Mouse (Mus musculus) embryonic fibroblast, embryonic 13.5 days (primary cell): ENCODE data around the gene Col27a1. TPM values are rescaled to one million over a fixed set of nuclear protein-coding genes. Genes with fewer than 3 reads are reported as not detected.

Experiments
- H3K27ac ChIP-seq: 2 replicates; pipeline ENCODE4 v1.5.1; 2012; ENCODE audit warnings: low read length, control low read depth, inconsistent platforms; ENCODE audit not compliant: insufficient read depth
- H3K4me1 ChIP-seq: 2 replicates; pipeline ENCODE4 v1.6.1; 2011; ENCODE audit warnings: low read length; ENCODE audit not compliant: control insufficient read depth, insufficient read depth
- H3K4me3 ChIP-seq: 2 replicates; pipeline ENCODE4 v1.5.1; 2011; ENCODE audit warnings: mild to moderate bottlenecking, control low read depth, low read length; ENCODE audit not compliant: insufficient read depth
- CTCF ChIP-seq: IDR thresholded peaks from 2 replicates; pipeline ENCODE4 v1.5.1; 2011; ENCODE audit warnings: mild to moderate bottlenecking, control low read depth, low read length, moderate library complexity, borderline replicate concordance; ENCODE audit not compliant: insufficient read depth
- POLR2A ChIP-seq: IDR thresholded peaks from 2 replicates; pipeline ENCODE4 v1.6.1; 2011; ENCODE audit warnings: low read depth, mild to moderate bottlenecking, control low read depth, low read length, moderate library complexity
- polyA plus RNA-seq: library from polyadenylated mRNA; stranded (reverse); fragments of >200 nt; gene quantifications from 2 replicates; pipeline ENCODE4 v1.2.4, GENCODE M21; 2011; ENCODE audit warnings: low read depth; ENCODE audit not compliant: missing spikeins, insufficient read length

Gene Col27a1
- polyA plus RNA-seq, 1 experiment = 18.2 TPM

DNA sequence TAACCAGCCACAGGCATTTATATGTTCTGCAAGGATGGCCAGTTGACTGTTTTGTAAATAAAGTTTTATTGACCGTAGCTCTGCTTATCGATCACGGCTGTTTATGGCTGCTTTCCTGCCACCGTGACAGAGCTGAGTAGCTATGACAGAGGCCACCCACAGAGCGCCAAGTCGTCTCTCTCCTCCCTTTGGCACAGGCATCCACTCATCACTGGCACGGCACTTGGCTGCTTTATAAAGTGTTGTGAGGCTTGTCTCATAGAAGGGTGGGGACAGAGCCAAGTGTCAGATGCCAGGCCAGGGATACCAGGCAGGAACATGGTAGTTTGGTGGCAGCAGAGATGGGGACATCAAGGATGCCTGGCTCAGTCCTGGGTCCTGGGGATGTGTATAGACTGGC, 43.5 kb downstream of the Col27a1 start:
- TF ChIP-seq POLR2A (no peak), CTCF (no peak)
- Histone ChIP-seq H3K4me1 (no peaks in the 10 kb centered on the region), H3K27ac (no peak overlapping the region)

DNA sequence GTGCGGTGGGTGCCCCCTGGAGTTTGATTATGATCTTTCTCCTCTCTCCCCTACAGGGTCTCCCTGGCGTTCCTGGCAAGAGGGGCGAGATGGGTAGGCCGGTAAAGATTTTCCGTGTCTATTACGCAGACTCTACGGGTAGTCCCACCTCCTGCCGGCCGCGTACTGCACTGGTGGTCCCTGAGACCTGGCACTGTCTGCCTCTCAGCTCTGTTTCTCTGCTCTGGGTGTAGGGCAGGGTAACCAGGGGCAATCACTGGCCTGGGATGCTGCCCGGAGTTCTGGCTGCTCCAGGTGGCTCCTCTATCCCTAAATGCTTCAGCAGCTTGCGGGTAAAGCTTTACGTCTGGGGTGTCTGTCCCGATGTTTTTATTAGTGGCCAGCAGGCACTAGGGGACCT, 44.3 kb downstream of the Col27a1 start:
- Histone ChIP-seq H3K4me3 (no peak overlapping the region), H3K27ac (no peak overlapping the region), H3K4me1 (no peaks in the 10 kb centered on the region)
- TF ChIP-seq CTCF (no peak), POLR2A (no peak)

More for the DNA sequence above, 43.5 kb downstream of the Col27a1 start:
- no peak overlapping the region for H3K4me3 ChIP-seq

DNA sequence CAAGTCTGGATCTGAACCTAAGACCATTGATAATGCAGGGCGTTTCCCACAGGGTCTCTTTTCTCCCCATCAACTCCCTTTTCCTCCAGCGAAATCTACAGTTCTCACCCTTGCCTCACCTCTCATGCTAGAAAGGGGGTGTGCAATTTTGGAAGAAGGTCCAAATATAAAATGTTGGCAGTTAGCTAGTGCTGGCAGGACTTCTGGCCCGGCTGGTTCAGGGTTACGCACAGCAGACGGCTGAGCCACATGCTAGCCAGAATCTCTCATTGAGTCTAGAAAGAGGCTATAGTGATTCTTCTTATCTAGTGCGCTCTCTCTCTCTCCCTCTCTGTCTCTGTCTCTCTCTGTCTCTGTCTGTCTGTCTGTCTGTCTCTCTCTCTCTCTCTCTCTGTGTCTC, 45.3 kb downstream of the Col27a1 start:
- Histone ChIP-seq H3K4me1 (no peaks in the 10 kb centered on the region), H3K4me3 (no peak overlapping the region), H3K27ac (no peak overlapping the region)
- TF ChIP-seq POLR2A = no peak
- TF ChIP-seq CTCF = no peak

DNA sequence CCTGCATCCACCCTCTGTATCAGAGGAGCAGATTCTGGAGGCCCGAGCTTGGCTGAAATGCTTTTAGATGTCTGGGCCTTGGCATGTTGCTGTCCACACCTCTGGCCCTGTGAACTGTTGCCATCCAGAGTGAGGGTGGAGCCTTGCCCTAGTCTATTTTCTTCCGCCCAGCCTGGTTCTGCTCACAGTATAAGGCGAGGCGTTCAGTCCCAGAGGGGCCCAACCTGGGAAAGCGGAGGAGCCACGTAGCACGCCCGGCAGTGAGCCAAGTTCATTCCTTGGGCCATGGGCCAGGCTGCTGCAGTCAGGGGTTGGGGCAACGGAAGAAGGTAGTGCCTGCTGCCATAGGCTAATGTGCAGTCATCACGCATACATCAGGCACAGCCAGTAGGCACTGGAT, 46.7 kb downstream of the Col27a1 start:
- TF ChIP-seq CTCF = no peak
- TF ChIP-seq POLR2A = no peak
- H3K27ac ChIP-seq = no peak overlapping the region
- no peaks in the 10 kb centered on the region for H3K4me1 ChIP-seq
- no peak overlapping the region for H3K4me3 ChIP-seq

GRCm38 (mm10) chr4:63262941-63263340, 49.1 kb downstream of the Col27a1 start:
- no peaks in the 10 kb centered on the region for H3K4me1 ChIP-seq
- no peak for TF ChIP-seq POLR2A
- no peak for TF ChIP-seq CTCF
- no peak overlapping the region for H3K27ac ChIP-seq
- H3K4me3 ChIP-seq = no peak overlapping the region

DNA sequence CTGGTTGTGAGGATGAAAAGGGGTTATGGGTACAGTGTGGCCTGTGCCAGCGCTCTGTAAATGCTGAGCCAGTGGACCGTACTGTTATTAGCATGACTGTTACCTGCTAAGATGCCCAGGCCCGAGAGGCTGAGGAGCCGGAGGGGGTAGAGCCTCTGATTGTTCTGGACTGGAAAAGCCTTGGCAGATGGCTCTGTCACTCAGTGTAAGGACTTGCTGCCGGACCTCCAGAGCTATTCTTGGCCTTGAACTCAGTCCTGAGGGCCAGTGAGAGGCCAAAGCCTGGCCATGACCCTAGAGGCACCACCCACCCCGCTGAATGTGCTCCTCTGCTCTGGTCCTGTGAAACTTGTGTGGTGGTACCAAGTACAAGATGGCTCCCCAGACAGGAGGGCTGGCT, 52.5 kb downstream of the Col27a1 start:
- no peak for TF ChIP-seq POLR2A
- no peak for TF ChIP-seq CTCF
- no peak overlapping the region for H3K27ac ChIP-seq

GRCm38 (mm10) chr4:63267121-63267520, 53.3 kb downstream of the Col27a1 start:
- H3K4me3 ChIP-seq = no peak overlapping the region
- H3K4me1 ChIP-seq = no peaks in the 10 kb centered on the region
- TF ChIP-seq POLR2A (no peak), CTCF (no peak)
- no peak overlapping the region for H3K27ac ChIP-seq

More for the DNA sequence above, 52.5 kb downstream of the Col27a1 start:
- H3K4me1 ChIP-seq = no peaks in the 10 kb centered on the region
- H3K4me3 ChIP-seq = no peak overlapping the region

- no peak overlapping the region for H3K4me3 ChIP-seq
- no peak for TF ChIP-seq CTCF
Observed at GRCm38 (mm10) chr4:63267586-63267985, 53.8 kb downstream of the Col27a1 start.

DNA sequence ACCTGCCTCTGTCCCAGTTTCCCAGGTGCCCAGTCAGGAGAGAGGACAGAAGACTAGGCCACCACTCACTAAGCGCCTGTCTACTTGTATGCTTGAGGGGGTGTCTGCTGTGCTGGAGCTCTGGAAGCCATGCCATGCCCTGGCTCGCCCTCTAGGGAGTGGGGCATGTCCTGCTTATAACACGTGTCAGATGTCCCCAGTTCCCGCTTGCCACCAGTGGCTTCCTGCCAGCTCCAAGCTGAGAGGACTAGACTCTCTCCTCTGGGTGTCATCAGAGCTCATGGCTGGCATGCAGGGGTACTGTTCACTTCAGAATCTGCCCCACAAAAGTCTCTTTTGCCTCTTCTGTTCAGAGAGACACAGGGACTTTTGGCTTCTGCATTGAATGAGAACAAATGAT, 55.0 kb downstream of the Col27a1 start:
- no peaks in the 10 kb centered on the region for H3K4me1 ChIP-seq
- no peak overlapping the region for H3K27ac ChIP-seq
- no peak for TF ChIP-seq CTCF
- TF ChIP-seq POLR2A = no peak
- no peak overlapping the region for H3K4me3 ChIP-seq

More at GRCm38 (mm10) chr4:63267586-63267985, 53.8 kb downstream of the Col27a1 start:
- H3K27ac ChIP-seq = no peak overlapping the region
- H3K4me1 ChIP-seq = no peaks in the 10 kb centered on the region

DNA sequence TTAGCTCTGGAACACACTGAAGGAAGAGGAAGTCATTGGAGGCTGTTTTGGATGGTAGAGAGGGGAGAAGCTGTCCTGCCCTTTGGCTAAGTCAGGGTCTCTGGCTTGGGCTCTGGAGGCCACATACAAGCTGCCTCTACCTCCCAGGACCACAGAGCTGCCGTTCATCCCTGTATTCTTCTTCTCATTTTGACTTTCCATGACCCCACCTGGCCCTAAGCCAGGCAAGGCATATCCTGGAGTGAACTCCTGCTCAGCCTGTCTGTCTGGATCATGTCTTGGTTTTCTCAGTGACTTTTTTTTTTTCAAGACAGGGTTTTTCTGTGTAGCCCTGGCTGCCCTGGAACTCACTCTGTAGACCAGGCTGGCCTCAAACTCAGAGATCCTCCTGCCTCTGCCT, 60.7 kb downstream of the Col27a1 start:
- Histone ChIP-seq H3K4me1 (no peaks in the 10 kb centered on the region), H3K27ac (no peak overlapping the region), H3K4me3 (no peak overlapping the region)
- TF ChIP-seq CTCF (no peak), POLR2A (no peak)

GRCm38 (mm10) chr4:63275251-63275650, 61.4 kb downstream of the Col27a1 start:
- TF ChIP-seq CTCF = no peak
- no peak for TF ChIP-seq POLR2A
- Histone ChIP-seq H3K4me3 (no peak overlapping the region), H3K27ac (no peak overlapping the region), H3K4me1 (peaks cover under 1% of the 10 kb centered on the region; the same call in 1 of the 2 replicates)
